Mouse (Mus musculus) ES-CJ7 (cell line): ENCODE measurements around the gene Cd44.

Source experiments
- DNase-seq: peaks from one replicate; pipeline ENCODE4 v3.0.0; 2011; ENCODE audit warnings: low read depth, low spot score

Cd44 gene

GRCm38 (mm10) chr2:102872436-102872835 lies 29.0 kb downstream of the Cd44 start:
- DNase-seq, result no peak

- no peak for DNase-seq
Observed at GRCm38 (mm10) chr2:102868444-102868843, 33.0 kb downstream of the Cd44 start.

GRCm38 (mm10) chr2:102867396-102868088 lies 33.9 kb downstream of the Cd44 start:
- no peak for DNase-seq

GRCm38 (mm10) chr2:102866594-102866993 lies 34.9 kb downstream of the Cd44 start:
- no peak for DNase-seq

- DNase-seq, result no peak
Observed at GRCm38 (mm10) chr2:102865354-102865752, 36.1 kb downstream of the Cd44 start.

- DNase-seq, result no peak
Observed at GRCm38 (mm10) chr2:102864695-102865353, 36.6 kb downstream of the Cd44 start.

- no peak for DNase-seq
Observed at GRCm38 (mm10) chr2:102864036-102864435, 37.4 kb downstream of the Cd44 start.

GRCm38 (mm10) chr2:102863583-102863982 lies 37.9 kb downstream of the Cd44 start:
- DNase-seq, result no peak

- DNase-seq, result no peak
Observed at GRCm38 (mm10) chr2:102862706-102863105, 38.8 kb downstream of the Cd44 start.

- DNase-seq, result no peak
Observed at GRCm38 (mm10) chr2:102858271-102858670, 43.2 kb downstream of the Cd44 start.

GRCm38 (mm10) chr2:102853297-102853696 lies 48.2 kb downstream of the Cd44 start:
- no peak for DNase-seq

- DNase-seq, result no peak
Observed at GRCm38 (mm10) chr2:102851936-102852477, 49.5 kb downstream of the Cd44 start.

- no peak for DNase-seq
Observed at GRCm38 (mm10) chr2:102850026-102850425, 51.4 kb downstream of the Cd44 start.

- DNase-seq, result no peak
Observed at GRCm38 (mm10) chr2:102848811-102849433, 52.5 kb downstream of the Cd44 start.

GRCm38 (mm10) chr2:102841231-102841630 lies 60.2 kb downstream of the Cd44 start:
- DNase-seq, result no peak

GRCm38 (mm10) chr2:102838179-102838578 lies 63.3 kb downstream of the Cd44 start:
- peak; percentile 3 for DNase-seq

- DNase-seq, result no peak
Observed at GRCm38 (mm10) chr2:102831547-102831946, 69.9 kb downstream of the Cd44 start.

GRCm38 (mm10) chr2:102829201-102829600 lies 72.3 kb downstream of the Cd44 start:
- DNase-seq, result no peak

GRCm38 (mm10) chr2:102828381-102828780 lies 73.1 kb downstream of the Cd44 start:
- DNase-seq, result no peak

- DNase-seq, result no peak
Observed at GRCm38 (mm10) chr2:102827841-102828240, 73.6 kb downstream of the Cd44 start.

- DNase-seq, result no peak
Observed at GRCm38 (mm10) chr2:102825961-102826633, 75.4 kb downstream of the Cd44 start.

GRCm38 (mm10) chr2:102822036-102822435 lies 79.4 kb downstream of the Cd44 start:
- no peak for DNase-seq
